Mouse (Mus musculus): ENCODE data around the gene Gm12695.

DNA sequence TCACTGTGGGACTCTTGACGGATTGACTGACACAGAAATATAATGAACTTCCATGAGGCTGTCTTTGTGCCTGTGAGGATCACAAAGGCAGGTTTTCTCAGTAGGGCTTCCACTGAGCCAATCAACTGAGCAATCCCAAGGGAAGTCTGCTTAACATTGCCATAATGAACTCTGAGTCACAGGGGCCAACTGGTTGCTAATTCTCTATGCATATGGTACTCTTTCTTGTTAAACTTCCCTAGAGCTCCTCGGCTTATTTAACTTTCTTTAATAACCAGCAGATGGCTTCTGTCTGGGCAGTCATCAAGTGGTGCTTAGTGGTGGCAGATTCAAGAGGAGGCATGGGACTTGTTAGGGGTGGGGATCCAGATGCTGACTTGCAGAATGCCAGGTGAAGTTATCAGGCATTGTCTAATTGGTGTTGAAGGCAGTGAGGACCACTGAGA, 97.6 kb downstream of the Gm12695 start:
- TF ChIP-seq CTCF (IDR thresholded peaks at IDR 0.05; ENCODE audit: extremely low read depth, insufficient read length, insufficient replicate concordance, low read depth, low read length) (no peak), POLR2A (IDR thresholded peaks at IDR 0.05; ENCODE audit: low read depth, low read length) (no peak)
